Mouse (Mus musculus) neural tube, embryonic 15.5 days (tissue): Measurements from ENCODE around the gene Samhd1. TPM values are rescaled to one million over a fixed set of nuclear protein-coding genes. Genes with fewer than 3 reads are reported as not detected.

ENCODE experiments used
- ATAC-seq: fragments of 200-750 bp; cut with Nextera tagmentation; 2 replicates; pipeline ENCODE4 v1.8.0; 2017; ENCODE audit warnings: mild to moderate bottlenecking, moderate TSS enrichment, moderate library complexity; ENCODE audit not compliant: low FRiP score
- H3K27ac ChIP-seq: fragments of 300-500 bp; sonication (generic); replicated peaks from 2 replicates; pipeline ENCODE4 v1.5.1; 2015; ENCODE audit warnings: mild to moderate bottlenecking, inconsistent platforms
- H3K27me3 ChIP-seq: fragments of 300-500 bp; sonication (generic); replicated peaks from 2 replicates; pipeline ENCODE4 v1.6.1; 2015; ENCODE audit warnings: inconsistent platforms
- H3K36me3 ChIP-seq: fragments of 300-500 bp; sonication (generic); 2 replicates; pipeline ENCODE4 v1.6.1; 2015; ENCODE audit warnings: inconsistent platforms
- H3K4me1 ChIP-seq: fragments of 300-500 bp; sonication (generic); 2 replicates; pipeline ENCODE4 v1.6.1; 2015; ENCODE audit warnings: inconsistent platforms
- H3K4me2 ChIP-seq: fragments of 300-500 bp; sonication (generic); 2 replicates; pipeline ENCODE4 v1.6.1; 2015; ENCODE audit warnings: inconsistent platforms, mild to moderate bottlenecking, moderate library complexity
- H3K4me3 ChIP-seq: fragments of 300-500 bp; sonication (generic); replicated peaks from 2 replicates; pipeline ENCODE4 v1.5.1; 2015; ENCODE audit warnings: mild to moderate bottlenecking, inconsistent platforms
- H3K9ac ChIP-seq: fragments of 300-500 bp; sonication (generic); replicated peaks from 2 replicates; pipeline ENCODE4 v1.6.1; 2015; ENCODE audit warnings: mild to moderate bottlenecking, inconsistent platforms
- H3K9me3 ChIP-seq: fragments of 300-500 bp; sonication (generic); replicated peaks from 2 replicates; pipeline ENCODE4 v1.6.1; 2016; ENCODE audit warnings: inconsistent platforms
- WGBS: fragments of 180-500 bp; shearing (Covaris S2); methylation state at CpG from one replicate; pipeline ENCODE4 v1.1.7; 2015; ENCODE audit warnings: mixed read lengths; 5-methylcytosine and 5-hydroxymethylcytosine counted together
- polyA plus RNA-seq: library from polyadenylated mRNA; unstranded; fragments of >200 nt; fragmentation: Nextera tagmentation; extraction: Ambion mirVana; gene quantifications from 2 replicates; pipeline ENCODE4 v1.2.1, GENCODE M21; 2015

The Samhd1 gene
- polyA plus RNA-seq, 1 experiment from 2014 or later = 11.9 TPM

DNA sequence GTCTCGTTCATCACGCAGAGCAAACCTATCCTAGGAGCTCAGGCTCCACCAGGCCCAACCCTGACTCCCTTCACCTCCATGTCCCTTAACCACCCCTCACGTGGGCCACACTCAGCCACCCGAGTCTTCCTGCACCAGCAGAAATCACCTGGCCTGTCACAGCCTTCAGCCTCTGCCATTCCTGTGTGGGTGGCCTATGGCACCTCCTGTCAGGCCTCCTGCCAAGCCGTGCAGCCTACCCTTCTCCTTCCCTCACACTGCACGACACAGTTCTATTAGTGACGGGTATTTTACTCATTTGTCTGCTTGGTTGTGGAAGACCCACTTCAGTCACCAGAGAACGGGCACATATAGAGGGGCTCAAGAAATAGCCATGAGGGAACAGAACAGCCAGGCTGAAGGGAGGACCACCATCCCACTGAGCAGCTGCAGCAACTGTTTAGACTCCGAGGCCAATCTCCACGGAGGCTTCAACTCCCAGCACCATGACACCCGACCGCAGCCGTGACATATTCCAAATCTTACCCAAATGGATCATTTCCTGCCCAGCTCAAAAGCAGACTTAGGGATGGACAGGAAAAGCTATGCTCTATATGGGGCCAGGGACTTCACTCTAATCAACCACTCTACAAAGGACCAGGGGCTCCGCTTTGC lies 66.2 kb downstream of the Samhd1 start:
- Histone ChIP-seq H3K4me1 (peaks cover 93% of the 10 kb centered on the region), H3K27me3 (no peaks in the 10 kb centered on the region), H3K4me2 (peak overlapping the region; percentile 21; the same call in 1 of the 2 replicates), H3K9me3 (no peaks in the 10 kb centered on the region), H3K36me3 (peaks cover 14% of the 10 kb centered on the region), H3K4me3 (no peak overlapping the region), H3K9ac (0 out of 2 replicates have a peak overlapping the region, but pooled peaks have one; percentile 10), H3K27ac (peak overlapping the region; percentile 75)
- WGBS = 59% methylated on average over 14 of the region's 14 CpGs
- ATAC-seq = no peak

DNA sequence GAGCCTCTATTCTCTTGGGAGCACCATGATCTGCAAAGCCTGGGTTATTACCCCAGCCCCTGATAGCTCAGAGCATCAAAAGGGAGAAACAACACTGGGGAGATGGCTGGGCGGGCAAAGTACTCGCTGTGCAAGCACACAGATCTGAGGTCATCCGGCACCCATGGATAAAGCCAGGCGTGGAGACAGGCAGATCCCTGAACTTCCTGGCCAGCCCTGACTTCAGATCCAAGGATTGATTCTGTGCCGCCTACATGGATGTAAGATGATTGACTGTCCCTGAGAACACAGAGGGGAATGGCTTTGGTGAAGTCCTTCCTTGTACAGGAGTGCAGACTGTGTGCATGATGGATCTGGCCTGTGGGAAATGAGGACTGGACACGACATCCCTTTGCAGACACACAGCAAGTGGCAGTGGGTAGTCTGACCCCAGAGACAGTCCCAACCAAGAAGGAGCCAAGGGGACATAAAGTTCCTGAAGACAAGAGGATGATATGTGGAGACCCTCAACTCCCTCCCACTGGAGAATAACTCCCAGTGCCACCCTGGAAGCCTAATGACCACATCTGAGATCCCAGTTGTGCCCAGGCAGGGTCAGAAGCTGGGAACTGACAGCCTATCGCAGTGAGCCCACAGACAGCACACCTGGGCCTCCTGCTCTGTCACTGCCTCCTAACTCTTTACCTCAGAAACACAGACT lies 68.2 kb downstream of the Samhd1 start:
- Histone ChIP-seq H3K27me3 (no peaks in the 10 kb centered on the region), H3K36me3 (0 out of 2 replicates have a peak, but pooled peaks cover 4% of the 10 kb centered on the region), H3K9ac (no peak overlapping the region), H3K4me2 (no peak overlapping the region), H3K27ac (no peak overlapping the region), H3K4me1 (peaks cover 85% of the 10 kb centered on the region), H3K9me3 (no peaks in the 10 kb centered on the region), H3K4me3 (no peak overlapping the region)
- 69% methylated on average over 7 of the region's 7 CpGs for WGBS
- ATAC-seq = no peak

DNA sequence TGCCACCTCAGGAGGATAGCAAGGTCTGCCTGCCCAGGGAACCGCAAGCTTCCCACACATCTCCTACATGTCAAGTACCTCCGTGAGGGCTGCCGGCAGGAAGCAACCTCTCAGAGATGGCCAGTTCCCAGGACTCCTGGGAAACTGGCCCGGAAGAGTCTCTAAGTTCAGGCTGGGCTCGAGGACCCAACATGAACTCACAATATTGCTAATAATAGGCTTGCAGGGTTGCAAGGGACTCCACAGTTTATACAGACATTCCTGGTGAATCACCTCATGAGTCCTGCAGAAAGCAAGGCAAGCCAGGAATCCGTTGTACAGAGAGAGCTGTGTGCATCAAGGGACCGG lies 69.2 kb downstream of the Samhd1 start:
- Histone ChIP-seq H3K4me1 (peaks cover 75% of the 10 kb centered on the region), H3K9ac (no peak overlapping the region; the same call in 1 of the 2 replicates), H3K27ac (no peak overlapping the region), H3K27me3 (no peaks in the 10 kb centered on the region), H3K9me3 (no peaks in the 10 kb centered on the region), H3K4me3 (no peak overlapping the region), H3K4me2 (no peak overlapping the region), H3K36me3 (0 out of 2 replicates have a peak, but pooled peaks cover 4% of the 10 kb centered on the region)
- 79% methylated on average over 7 of the region's 7 CpGs for WGBS
- ATAC-seq = no peak

DNA sequence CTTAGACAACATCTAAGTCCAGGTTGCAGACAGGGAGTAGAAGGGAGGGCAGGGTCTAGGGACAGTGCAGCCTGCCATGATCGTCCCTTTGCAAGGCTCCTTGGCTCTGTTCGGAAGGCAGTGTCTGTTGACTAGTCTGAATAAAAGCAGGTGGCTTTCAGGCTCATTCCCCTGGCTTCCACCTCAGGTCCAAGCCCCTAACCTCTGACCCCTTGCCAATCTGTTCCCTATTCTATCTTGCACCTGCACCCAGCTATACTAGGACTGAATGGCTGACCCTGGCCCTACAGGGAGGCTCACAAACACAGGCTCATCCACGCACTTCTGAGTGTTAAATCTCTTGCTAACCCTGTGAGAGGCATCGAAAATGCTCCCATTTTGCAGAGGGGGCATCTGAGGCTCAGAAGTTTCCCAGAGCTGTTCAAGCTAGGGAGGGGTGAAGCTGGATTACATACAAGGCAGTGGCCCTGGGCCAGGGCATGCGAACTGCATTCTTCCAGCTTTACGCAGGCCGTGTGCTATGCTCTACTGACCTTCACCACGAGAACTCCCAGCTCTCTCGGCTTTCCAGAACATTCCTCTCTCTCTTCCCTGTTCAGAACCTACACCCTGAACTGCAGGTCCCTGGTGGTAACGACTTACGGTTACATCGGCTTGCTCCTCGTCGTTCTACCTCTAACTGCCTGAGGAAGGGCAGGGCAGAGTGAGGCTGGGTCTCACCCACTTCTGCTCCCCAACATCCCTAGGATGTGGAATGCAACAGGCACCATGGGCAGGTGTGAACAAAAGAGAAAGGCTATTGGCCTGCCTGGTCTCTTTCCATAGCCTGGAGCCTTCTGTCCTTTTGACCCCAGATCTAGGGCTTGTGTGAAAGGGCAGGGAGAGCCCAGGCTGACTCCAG lies 69.8 kb downstream of the Samhd1 start:
- no peak overlapping the region; the same call in 1 of the 2 replicates for H3K9ac ChIP-seq
- H3K4me2 ChIP-seq = no peak overlapping the region
- 74% methylated on average over 14 of the region's 14 CpGs for WGBS
- H3K4me3 ChIP-seq = no peak overlapping the region
- H3K4me1 ChIP-seq = peaks cover 69% of the 10 kb centered on the region
- H3K27ac ChIP-seq = 0 out of 2 replicates have a peak overlapping the region, but pooled peaks have one; percentile 37
- no peaks in the 10 kb centered on the region for H3K9me3 ChIP-seq
- ATAC-seq = no peak
- no peaks in the 10 kb centered on the region for H3K27me3 ChIP-seq
- H3K36me3 ChIP-seq = peaks cover 5% of the 10 kb centered on the region; the same call in 1 of the 2 replicates

DNA sequence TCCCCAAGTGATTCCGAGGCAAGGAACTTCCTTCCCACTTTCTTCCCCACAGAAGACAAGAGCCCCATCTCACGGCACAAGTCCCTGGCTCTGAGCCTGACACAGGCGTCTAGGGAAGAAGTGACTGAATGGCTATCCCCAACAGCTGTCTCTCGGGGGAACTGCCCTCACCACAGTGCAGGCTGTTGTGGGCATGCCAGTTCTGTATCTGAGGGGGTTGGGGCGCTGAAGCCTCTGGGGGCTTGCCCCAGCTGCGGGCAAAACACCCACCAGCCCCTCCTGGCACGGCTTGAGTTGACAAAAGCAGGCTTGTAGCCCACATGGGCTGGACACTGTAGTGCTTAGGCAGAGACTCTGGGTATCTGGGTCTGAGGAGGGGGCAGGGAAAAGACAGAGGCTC lies 70.9 kb downstream of the Samhd1 start:
- 31% methylated on average over 7 of the region's 7 CpGs for WGBS
- no peak overlapping the region for H3K4me2 ChIP-seq
- H3K27ac ChIP-seq = peak overlapping the region; percentile 6
- H3K9me3 ChIP-seq = no peaks in the 10 kb centered on the region
- no peak overlapping the region for H3K9ac ChIP-seq
- no peak overlapping the region for H3K4me3 ChIP-seq
- H3K36me3 ChIP-seq = peaks cover 15% of the 10 kb centered on the region
- ATAC-seq = no peak
- H3K4me1 ChIP-seq = peaks cover 63% of the 10 kb centered on the region
- no peaks in the 10 kb centered on the region for H3K27me3 ChIP-seq

DNA sequence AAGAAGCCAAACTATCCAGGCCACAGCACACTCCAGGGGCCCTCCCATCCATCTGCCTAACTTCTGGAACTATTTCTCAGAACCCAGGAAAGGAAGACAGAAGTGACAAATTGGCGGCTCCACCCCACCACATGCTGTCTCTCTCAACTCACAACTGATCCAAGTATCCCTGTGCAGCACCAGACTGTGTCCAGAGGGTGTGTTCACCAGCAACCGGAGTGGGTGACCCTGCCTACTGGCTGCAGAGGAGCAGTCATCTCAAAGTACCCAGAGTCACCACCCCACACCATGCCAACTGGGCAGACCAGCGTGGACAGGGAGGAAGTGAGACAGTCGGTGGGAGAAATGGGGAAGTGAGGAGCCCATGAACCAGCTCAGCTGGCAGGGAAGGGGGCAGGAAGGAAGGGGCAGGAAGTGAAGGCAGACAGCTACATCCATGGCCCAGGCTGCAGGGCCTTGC lies 71.8 kb downstream of the Samhd1 start:
- no peak overlapping the region for H3K9ac ChIP-seq
- peaks cover 17% of the 10 kb centered on the region for H3K36me3 ChIP-seq
- H3K27me3 ChIP-seq = no peaks in the 10 kb centered on the region
- peak overlapping the region; percentile 45; the same call in 1 of the 2 replicates for H3K27ac ChIP-seq
- no peak overlapping the region for H3K4me2 ChIP-seq
- WGBS = 72% methylated on average over 4 of the region's 4 CpGs
- no peak for ATAC-seq
- H3K4me1 ChIP-seq = peaks cover 64% of the 10 kb centered on the region
- H3K9me3 ChIP-seq = no peaks in the 10 kb centered on the region
- no peak overlapping the region for H3K4me3 ChIP-seq

DNA sequence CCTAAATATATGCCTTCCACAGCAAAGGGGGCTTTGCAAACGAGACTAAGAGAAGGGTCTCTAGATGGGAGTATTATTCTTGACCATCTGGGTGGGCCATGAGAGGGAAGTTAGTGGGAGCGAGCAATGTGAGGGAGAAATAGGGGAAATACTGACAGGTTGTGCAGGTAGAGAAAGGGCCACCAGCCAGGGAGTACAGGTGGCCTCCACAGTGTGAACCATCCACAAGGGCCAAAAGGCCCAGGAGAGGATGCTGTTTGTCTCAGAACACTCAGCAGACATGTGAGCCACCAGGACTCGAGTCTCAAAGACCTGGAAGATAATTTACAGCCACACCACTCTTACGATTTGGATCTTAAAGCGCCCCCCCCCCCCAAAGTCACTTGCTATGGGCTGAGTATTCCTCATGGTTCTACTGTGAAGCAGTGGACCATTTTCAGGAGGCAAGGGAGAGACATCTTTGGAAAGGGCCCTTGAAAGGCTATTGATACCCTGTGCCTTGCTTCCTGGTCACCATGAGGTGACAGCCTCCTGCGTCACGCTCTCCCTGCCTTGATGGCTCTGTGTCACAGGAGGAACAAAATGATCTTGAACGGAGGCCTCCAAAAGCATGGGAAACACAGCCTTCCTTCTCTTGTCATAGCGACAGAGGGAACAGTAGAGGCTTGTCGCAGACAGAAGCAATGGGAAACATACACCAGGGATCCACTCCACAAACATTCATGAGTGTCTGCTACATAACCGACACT lies 74.3 kb downstream of the Samhd1 start:
- Histone ChIP-seq H3K4me2 (no peak overlapping the region), H3K4me3 (no peak overlapping the region), H3K4me1 (peaks cover 57% of the 10 kb centered on the region), H3K36me3 (peaks cover 20% of the 10 kb centered on the region), H3K9ac (no peak overlapping the region), H3K9me3 (no peaks in the 10 kb centered on the region), H3K27me3 (no peaks in the 10 kb centered on the region), H3K27ac (no peak overlapping the region)
- WGBS = 83% methylated on average over 11 of the region's 11 CpGs
- no peak for ATAC-seq

DNA sequence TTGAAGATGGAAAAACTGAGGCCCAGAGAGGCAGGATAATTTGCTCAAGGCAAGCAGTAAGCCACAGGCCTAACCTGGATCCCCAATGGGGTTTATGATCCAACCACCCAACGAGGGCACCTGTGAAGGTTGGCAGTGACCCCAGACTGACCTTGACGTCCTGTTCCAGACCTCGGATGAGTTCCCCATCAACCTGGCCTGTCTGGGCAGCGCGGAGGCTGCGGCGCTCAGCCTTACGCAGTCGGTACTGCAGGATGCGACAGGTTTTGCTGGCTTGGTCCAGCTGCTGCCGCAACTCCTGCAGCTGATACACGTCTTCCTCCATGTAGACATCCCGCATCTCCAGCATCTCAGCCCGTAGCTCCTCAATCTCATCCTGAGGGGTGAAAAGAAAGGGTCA lies 75.0 kb downstream of the Samhd1 start:
- H3K4me1 ChIP-seq = peaks cover 53% of the 10 kb centered on the region
- H3K9ac ChIP-seq = no peak overlapping the region
- H3K4me2 ChIP-seq = no peak overlapping the region
- H3K4me3 ChIP-seq = no peak overlapping the region
- no peaks in the 10 kb centered on the region for H3K9me3 ChIP-seq
- H3K27ac ChIP-seq = no peak overlapping the region
- H3K36me3 ChIP-seq = peaks cover 18% of the 10 kb centered on the region
- H3K27me3 ChIP-seq = no peaks in the 10 kb centered on the region
- WGBS = 93% methylated on average over 14 of the region's 14 CpGs
- no peak for ATAC-seq

DNA sequence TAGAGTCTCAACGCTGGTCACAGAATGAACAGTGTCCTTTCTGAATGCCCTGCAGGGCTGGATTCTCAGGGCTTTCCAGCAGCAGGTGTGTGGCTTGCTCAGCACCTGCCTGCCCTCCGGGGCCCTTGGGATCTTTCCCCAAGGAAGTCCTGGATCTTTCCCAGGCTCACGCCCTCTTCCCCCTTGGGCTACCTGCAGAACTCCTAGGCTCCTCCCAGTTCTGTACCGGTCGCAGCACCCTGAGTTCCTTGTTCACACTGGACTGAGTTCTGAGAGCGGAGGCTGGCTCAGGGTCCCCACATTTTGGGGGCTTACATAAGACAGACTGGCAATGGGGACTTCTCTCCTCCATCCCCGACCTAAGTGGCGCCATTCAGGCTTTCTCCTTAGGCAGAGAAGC lies 75.9 kb downstream of the Samhd1 start:
- H3K4me1 ChIP-seq = peaks cover 52% of the 10 kb centered on the region

DNA sequence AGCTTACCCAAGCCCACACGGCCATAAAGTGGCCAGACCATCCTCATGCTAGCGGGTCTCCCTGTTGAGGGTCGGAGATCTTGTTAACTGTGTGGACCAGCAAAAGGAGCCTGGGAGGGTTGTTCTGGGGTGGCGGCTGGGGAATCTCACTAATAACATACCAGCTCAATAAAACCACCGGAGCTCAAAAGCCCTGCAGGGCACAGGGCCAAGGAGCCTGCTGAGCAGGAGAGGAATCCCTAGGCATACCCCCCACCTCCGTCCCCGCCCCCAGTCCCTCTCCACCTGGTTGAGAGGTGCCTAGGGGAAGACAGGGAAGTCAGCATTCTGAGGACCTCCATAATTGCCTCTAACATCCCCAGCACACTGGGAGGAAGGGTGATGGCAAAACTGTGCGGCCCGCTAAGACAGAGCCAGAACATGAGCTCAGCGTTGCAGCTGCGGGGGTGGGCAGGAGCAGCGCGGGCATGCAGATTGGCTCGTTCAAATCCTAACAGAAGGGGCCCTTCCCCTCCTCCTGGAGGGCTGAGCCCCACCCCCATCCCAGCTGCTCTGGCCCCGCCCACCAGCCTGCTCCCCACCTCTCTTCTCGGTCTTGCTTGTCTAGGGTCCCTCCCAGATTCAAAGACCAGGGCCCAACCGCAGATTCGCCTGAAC lies 76.6 kb downstream of the Samhd1 start:
- Histone ChIP-seq H3K4me2 (peak overlapping the region; percentile 35), H3K27ac (peak overlapping the region; percentile 80), H3K9ac (0 out of 2 replicates have a peak overlapping the region, but pooled peaks have one; percentile 9), H3K4me1 (peaks cover 45% of the 10 kb centered on the region), H3K9me3 (no peaks in the 10 kb centered on the region), H3K36me3 (peaks cover 29% of the 10 kb centered on the region), H3K4me3 (no peak overlapping the region), H3K27me3 (no peaks in the 10 kb centered on the region)
- WGBS = 10% methylated on average over 17 of the region's 18 CpGs
- peak; percentile 43; the same call in 1 of the 2 replicates for ATAC-seq

More for the DNA sequence above, 75.9 kb downstream of the Samhd1 start:
- Histone ChIP-seq H3K4me2 (peak overlapping the region; percentile 35; the same call in 1 of the 2 replicates), H3K36me3 (peaks cover 22% of the 10 kb centered on the region), H3K27me3 (no peaks in the 10 kb centered on the region), H3K27ac (peak overlapping the region; percentile 80), H3K4me3 (no peak overlapping the region), H3K9ac (no peak overlapping the region), H3K9me3 (no peaks in the 10 kb centered on the region)
- no peak for ATAC-seq
- 53% methylated on average over 8 of the region's 8 CpGs for WGBS
